Mouse (Mus musculus): Measurements from ENCODE around the gene Aox3.

The Aox3 gene

GRCm38 (mm10) chr1:58210203-58210602 lies 97.3 kb downstream of the Aox3 start, which contains the start of gene Aox4:
TSS of gene Aox4 (plus strand) at chr1:58210397.
- DNase-seq (ENCODE audit: low spot score) = peak; percentile 17

- DNase-seq (ENCODE audit: low spot score) = no peak
These were observed 99.9 kb downstream of the Aox3 start for GRCm38 (mm10) chr1:58212805-58213204.

- DNase-seq (ENCODE audit: low spot score) = no peak
These were observed 100.9 kb downstream of the Aox3 start for GRCm38 (mm10) chr1:58213838-58214237.

GRCm38 (mm10) chr1:58215353-58215752 lies 102.4 kb downstream of the Aox3 start:
- no peak for DNase-seq (ENCODE audit: low spot score)

GRCm38 (mm10) chr1:58215956-58216532 lies 103.1 kb downstream of the Aox3 start:
- no peak for DNase-seq (ENCODE audit: low spot score)

- no peak for DNase-seq (ENCODE audit: low spot score)
These were observed 108.1 kb downstream of the Aox3 start for GRCm38 (mm10) chr1:58221070-58221469.

- no peak for DNase-seq (ENCODE audit: low spot score)
These were observed 108.9 kb downstream of the Aox3 start for GRCm38 (mm10) chr1:58221879-58222278.

GRCm38 (mm10) chr1:58228086-58228485 lies 115.2 kb downstream of the Aox3 start:
- no peak for DNase-seq (ENCODE audit: low spot score)

- no peak for DNase-seq (ENCODE audit: low spot score)
These were observed 116.0 kb downstream of the Aox3 start for GRCm38 (mm10) chr1:58228916-58229315.

- DNase-seq (ENCODE audit: low spot score) = no peak
These were observed 116.8 kb downstream of the Aox3 start for GRCm38 (mm10) chr1:58229774-58230173.

GRCm38 (mm10) chr1:58230542-58230941 lies 117.6 kb downstream of the Aox3 start:
- no peak for DNase-seq (ENCODE audit: low spot score)

- DNase-seq (ENCODE audit: low spot score) = no peak
These were observed 122.5 kb downstream of the Aox3 start for GRCm38 (mm10) chr1:58235405-58235804.

GRCm38 (mm10) chr1:58237527-58238299 lies 124.8 kb downstream of the Aox3 start:
- no peak for DNase-seq (ENCODE audit: low spot score)

GRCm38 (mm10) chr1:58238440-58238839 lies 125.5 kb downstream of the Aox3 start:
- no peak for DNase-seq (ENCODE audit: low spot score)

GRCm38 (mm10) chr1:58238961-58239360 lies 126.0 kb downstream of the Aox3 start:
- DNase-seq (ENCODE audit: low spot score) = no peak

GRCm38 (mm10) chr1:58240347-58240746 lies 127.4 kb downstream of the Aox3 start:
- DNase-seq (ENCODE audit: low spot score) = no peak

- DNase-seq (ENCODE audit: low spot score) = no peak
These were observed 131.6 kb downstream of the Aox3 start for GRCm38 (mm10) chr1:58244487-58244886.

- DNase-seq (ENCODE audit: low spot score) = no peak
These were observed 135.6 kb downstream of the Aox3 start for GRCm38 (mm10) chr1:58248518-58248917.
